Mouse (Mus musculus): ENCODE results near the gene Riok2. TPM values are rescaled to one million over a fixed set of nuclear protein-coding genes. Genes with fewer than 3 reads are reported as not detected.

Gene Riok2
- polyA plus RNA-seq, 1 experiment from 2014 or later: 24.9 TPM

Other genes starting within 250 kb of the Riok2 start
- 26.0 and 32.7 TPM in 2 replicates for gene Lix1, start 28.4 kb downstream of the Riok2 start, polyA plus RNA-seq (2015; fragmentation: Nextera tagmentation; extraction: Ambion mirVana)